Mouse (Mus musculus): Measurements from ENCODE around the gene Gsta1. TPM values are rescaled to one million over a fixed set of nuclear protein-coding genes. Genes with fewer than 3 reads are reported as not detected.
"Not testable (repeated sequence)": the region's sequence is repeated elsewhere in the genome, so short reads cannot be mapped to it uniquely, and the experiment has no call there.

The Gsta1 gene
- polyA plus RNA-seq, 1 experiment, result 13.2 TPM

DNA sequence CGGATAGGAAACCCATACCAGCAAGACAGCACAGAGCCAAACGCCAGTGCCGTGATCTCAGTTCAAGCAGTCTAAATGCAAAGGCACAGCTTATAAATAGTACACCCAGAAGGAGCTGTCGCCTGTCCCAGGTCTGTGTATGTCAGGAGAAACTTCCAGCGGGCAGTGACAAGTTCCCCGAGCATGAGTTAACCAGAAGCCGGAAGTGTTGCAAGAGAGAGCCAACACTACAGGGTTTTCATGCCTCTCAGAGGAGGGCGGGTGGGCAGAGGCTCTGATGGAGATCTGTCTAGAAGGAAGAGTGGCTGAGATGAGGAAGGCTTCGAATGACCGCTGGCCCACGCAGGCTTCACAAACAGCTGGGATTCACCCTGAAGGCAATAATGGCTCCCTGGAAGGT lies 5.2 kb upstream of the Gsta1 start:
- 75% methylated on average over 11 of the region's 11 CpGs for WGBS

DNA sequence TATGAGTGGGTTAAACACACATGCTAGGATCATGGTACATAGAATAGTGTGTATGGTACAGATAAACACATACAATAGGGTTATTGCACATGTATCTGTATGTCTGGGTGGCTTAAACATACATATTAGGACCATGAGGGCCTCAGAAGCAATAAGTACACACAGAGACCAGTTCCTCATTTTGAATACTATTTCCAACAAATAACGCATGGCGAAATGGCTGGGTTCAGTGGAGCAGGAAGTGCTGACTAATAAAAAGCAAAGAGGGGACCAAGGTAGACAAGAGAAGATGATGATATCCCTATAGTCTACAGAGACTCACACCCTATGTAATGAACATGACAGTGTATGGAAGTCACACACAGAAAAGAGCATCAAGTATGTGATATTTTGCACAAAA lies 2.3 kb upstream of the Gsta1 start:
- no peak for DNase-seq (ENCODE audit: low read depth, low spot score)
- 88% methylated on average over 2 of the region's 2 CpGs for WGBS

More for the DNA sequence above, 5.2 kb upstream of the Gsta1 start:
- DNase-seq (ENCODE audit: low read depth, low spot score), result no peak

DNA sequence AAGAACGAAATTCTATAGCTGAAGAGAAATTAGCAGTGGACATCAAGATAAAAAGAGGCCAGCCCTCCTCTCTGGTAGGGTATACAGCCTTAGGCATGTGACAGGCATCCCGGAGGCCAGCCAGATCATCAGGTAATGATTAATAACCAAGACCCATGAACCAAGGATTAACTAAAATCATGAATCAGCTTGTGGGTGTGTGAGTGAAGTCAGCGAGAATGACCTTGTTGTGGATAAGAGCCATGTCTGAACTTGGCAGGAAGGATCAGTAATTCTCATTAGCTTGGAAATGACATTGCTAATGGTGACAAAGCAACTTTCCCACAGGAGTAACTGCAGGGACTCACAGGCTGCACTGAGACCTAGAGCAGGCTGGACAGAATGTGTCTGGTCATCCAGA lies 798 bp upstream of the Gsta1 start:
- 39% methylated on average over 3 of the region's 3 CpGs for WGBS

DNA sequence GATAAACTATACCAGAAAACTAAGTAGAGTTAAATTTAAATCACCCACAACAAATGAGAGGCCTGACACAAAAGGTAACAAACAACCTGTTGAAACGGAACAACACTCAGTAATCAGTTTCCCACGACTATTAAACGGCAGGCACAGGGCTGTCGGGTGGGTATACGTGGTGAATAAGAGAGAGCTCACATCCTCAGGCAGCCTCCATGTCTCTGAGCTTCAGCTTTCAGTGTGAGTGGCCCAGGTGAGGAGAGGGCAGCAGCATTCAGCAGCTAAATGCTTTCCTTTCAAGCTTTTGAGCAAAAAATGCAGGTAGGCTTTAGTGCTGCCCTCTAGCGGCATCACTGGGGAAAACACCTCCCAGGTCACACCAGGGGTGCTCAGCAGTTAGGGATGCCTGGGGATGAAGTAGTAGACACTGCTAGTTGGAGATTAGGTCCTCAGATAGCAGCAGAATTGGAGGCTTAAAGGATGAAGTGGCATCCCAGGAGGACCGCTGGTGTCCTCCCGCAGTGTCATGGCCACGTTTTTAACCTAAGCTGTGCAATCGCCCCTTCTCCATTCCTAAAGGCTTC lies 2.8 kb downstream of the Gsta1 start:
- WGBS, result no CpG with 5 or more reads among the region's 10 CpGs
- DNase-seq (ENCODE audit: low read depth, low spot score), result not testable (repeated sequence)

More for the DNA sequence above, 798 bp upstream of the Gsta1 start:
- DNase-seq (ENCODE audit: low read depth, low spot score), result not testable (repeated sequence)

DNA sequence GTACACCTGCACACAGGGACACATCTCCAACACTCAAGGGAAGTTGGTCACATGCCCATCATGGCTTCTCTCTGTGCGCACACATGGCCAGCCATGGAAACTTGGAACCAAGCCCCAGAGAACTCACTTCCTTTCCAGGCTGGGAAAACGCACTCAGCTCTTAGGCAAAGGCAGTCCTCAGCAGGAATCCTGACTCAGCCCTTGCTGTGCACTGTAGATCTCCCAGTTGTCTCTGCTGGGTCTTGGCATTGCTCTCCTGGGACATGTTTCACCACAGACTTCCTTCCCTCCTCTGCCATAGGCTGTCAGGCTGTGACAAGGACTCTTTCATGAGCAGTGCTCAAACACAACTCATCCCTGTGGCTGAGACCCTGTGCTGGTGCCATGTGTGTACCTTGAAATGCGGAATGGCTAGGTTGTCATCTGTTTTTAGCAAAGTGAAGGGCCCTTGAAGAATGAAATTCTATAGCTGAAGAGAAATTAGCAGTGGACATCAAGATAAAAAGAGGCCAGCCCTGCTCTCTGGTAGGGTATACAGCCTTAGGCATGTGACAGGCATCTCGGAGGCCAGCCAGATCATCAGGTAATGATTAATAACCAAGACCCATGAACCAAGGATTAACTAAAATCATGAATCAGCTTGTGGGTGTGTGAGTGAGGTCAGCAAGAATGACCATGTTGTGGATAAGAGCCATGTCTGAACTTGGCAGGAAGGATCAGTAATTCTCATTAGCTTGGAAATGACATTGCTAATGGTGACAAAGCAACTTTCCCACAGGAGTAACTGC lies 25.4 kb downstream of the Gsta1 start:
- WGBS, result 64% methylated on average over 4 of the region's 4 CpGs

DNA sequence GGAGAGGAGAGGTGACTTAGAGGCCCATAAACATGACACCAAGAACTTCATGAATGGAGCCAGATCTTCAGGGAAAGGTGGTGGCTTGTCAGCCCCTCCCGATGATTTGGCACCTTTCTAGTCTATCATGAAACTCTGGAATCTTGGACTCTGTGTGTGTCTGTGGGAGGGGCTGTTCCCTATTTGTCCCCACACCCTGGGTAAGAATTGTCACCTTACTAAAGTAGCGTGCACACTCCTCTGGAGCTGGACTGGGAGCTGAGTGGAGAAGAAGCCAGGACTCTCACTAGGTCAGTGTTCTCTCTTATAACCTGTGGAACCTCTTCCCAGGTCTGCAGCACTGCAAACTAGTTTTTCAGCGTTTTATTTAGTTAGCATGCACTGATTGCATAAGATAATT lies 26.5 kb downstream of the Gsta1 start, which contains the start of gene Gm3776:
Gm3776 (plus strand) TSS at position 216 of the 400 bp plus-strand sequence.
- 27% methylated on average over 2 of the region's 3 CpGs for WGBS
- not testable (repeated sequence) for DNase-seq (ENCODE audit: low read depth, low spot score)

More for the DNA sequence above, 25.4 kb downstream of the Gsta1 start:
- not testable (repeated sequence) for DNase-seq (ENCODE audit: low read depth, low spot score)

DNA sequence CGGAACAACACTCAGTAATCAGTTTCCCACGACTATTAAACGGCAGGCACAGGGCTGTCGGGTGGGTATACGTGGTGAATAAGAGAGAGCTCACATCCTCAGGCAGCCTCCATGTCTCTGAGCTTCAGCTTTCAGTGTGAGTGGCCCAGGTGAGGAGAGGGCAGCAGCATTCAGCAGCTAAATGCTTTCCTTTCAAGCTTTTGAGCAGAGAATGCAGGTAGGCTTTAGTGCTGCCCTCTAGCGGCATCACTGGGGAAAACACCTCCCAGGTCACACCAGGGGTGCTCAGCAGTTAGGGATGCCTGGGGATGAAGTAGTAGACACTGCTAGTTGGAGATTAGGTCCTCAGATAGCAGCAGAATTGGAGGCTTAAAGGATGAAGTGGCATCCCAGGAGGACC lies 29.2 kb downstream of the Gsta1 start:
- not testable (repeated sequence) for DNase-seq (ENCODE audit: low read depth, low spot score)
- 0% methylated on average over 1 of the region's 6 CpGs for WGBS

DNA sequence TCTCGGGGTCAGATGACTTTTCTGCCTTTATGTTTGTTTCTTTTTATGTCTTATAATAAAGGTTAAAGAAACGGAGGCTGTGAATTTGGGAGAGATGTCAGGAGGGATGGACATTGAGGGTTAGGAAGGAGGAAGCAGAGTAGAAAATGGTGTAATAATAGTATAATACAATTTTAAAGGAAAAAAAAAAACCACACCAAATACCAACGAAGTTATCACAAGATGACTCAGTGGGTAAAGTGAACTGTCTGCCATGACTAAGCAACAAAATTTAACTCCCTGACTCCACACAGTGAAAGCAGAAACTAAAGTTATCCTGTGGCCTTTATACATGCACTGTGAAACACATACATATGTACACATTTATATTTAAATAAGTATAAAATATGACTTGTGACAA lies 40.5 kb downstream of the Gsta1 start:
- WGBS, result 70% methylated on average over 3 of the region's 3 CpGs
- not testable (repeated sequence) for DNase-seq (ENCODE audit: low read depth, low spot score)

DNA sequence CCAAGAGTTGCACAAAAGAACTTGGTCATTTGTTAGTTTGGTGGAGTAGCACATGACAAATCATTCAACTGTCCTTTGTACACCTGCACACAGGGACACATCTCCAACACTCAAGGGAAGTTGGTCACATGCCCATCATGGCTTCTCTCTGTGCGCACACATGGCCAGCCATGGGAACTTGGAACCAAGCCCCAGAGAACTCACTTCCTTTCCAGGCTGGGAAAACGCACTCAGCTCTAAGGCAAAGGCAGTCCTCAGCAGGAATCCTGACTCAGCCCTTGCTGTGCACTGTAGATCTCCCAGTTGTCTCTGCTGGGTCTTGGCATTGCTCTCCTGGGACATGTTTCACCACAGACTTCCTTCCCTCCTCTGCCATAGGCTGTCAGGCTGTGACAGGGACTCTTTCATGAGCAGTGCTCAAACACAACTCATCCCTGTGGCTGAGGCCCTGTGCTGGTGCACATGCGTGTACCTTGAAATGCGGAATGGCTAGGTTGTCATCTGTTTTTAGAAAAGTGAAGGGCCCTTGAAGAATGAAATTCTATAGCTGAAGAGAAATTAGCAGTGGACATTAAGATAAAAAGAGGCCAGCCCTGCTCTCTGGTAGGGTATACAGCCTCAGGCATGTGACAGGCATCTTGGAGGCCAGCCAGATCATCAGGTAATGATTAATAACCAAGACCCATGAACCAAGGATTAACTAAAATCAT lies 51.7 kb downstream of the Gsta1 start:
- 71% methylated on average over 4 of the region's 4 CpGs for WGBS
- DNase-seq (ENCODE audit: low read depth, low spot score), result not testable (repeated sequence)

DNA sequence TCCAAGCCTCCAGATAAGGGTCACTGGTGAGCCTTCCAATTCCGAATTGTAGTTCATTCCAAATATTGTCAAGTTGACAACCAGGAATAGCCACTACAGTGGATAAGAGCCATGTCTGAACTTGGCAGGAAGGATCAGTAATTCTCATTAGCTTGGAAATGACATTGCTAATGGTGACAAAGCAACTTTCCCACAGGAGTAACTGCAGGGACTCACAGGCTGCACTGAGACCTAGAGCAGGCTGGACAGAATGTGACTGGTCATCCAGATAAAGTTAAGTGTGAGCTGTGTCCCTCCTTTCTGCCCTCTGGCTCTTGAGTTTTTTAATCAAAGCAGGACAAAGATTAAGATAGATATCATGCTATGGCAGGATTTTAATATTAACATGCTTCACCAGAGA lies 58.6 kb downstream of the Gsta1 start:
- not testable (repeated sequence) for DNase-seq (ENCODE audit: low read depth, low spot score)
- 79% methylated on average over 1 of the region's 1 CpGs for WGBS

DNA sequence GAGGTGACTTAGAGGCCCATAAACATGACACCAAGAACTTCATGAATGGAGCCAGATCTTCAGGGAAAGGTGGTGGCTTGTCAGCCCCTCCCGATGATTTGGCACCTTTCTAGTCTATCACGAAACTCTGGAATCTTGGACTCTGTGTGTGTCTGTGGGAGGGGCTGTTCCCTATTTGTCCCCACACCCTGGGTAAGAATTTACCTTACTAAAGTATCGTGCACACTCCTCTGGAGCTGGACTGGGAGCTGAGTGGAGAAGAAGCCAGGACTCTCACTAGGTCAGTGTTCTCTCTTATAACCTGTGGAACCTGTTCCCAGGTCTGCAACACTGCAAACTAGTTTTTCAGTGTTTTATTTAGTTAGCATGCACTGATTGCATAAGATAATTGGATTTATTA lies 59.3 kb downstream of the Gsta1 start, which contains the start of gene Gm10639:
Gm10639 (plus strand) TSS at position 201 of the 400 bp plus-strand sequence.
- 23% methylated on average over 3 of the region's 3 CpGs for WGBS
- not testable (repeated sequence) for DNase-seq (ENCODE audit: low read depth, low spot score)

Other genes starting within 250 kb of the Gsta1 start
- not detected in 2 replicates for gene Gcm1, start 178.7 kb upstream of the Gsta1 start, polyA plus RNA-seq (2012; rRNA removed)
- gene Fbxo9, start 121.6 kb upstream of the Gsta1 start, polyA plus RNA-seq (2012; rRNA removed), result 75.3 and 86.7 TPM in 2 replicates
- gene Ick, start 121.5 kb upstream of the Gsta1 start, polyA plus RNA-seq (2012; rRNA removed), result 18.0 and 29.2 TPM in 2 replicates
- gene Gsta4, start 47.9 kb upstream of the Gsta1 start, polyA plus RNA-seq (2012; rRNA removed), result 9.5 and 11.3 TPM in 2 replicates
- gene Gm3776, start 26.5 kb downstream of the Gsta1 start, polyA plus RNA-seq (2012; rRNA removed), result 1.1 and 3.2 TPM in 2 replicates
- gene Gm10639, start 59.3 kb downstream of the Gsta1 start, polyA plus RNA-seq (2012; rRNA removed), result 0.10 and 0.38 TPM in 2 replicates
- not detected in 2 replicates for gene Omt2a, start 84.1 kb downstream of the Gsta1 start, polyA plus RNA-seq (2012; rRNA removed)
- gene Omt2b, start 96.9 kb downstream of the Gsta1 start, polyA plus RNA-seq (2012; rRNA removed), result not detected in 2 replicates
- gene Gsta2, start 125.1 kb downstream of the Gsta1 start, polyA plus RNA-seq (2012; rRNA removed), result 0.19 TPM in 1 of 2 replicates, not detected in the other
- not detected in 2 replicates for gene Dppa5a, start 137.5 kb downstream of the Gsta1 start, polyA plus RNA-seq (2012; rRNA removed)
- 0.11 TPM in 1 of 2 replicates, not detected in the other for gene Ooep, start 148.1 kb downstream of the Gsta1 start, polyA plus RNA-seq (2012; rRNA removed)
- gene Ddx43, start 165.1 kb downstream of the Gsta1 start, polyA plus RNA-seq (2012; rRNA removed), result 0.04 TPM in 1 of 2 replicates, not detected in the other
- gene Cgas, start 212.6 kb downstream of the Gsta1 start, polyA plus RNA-seq (2012; rRNA removed), result 1.2 TPM in 2 replicates
- 9.1 and 10.3 TPM in 2 replicates for gene Mto1, start 217.6 kb downstream of the Gsta1 start, polyA plus RNA-seq (2012; rRNA removed)
- not detected in 2 replicates for gene Gm17324, start 218.1 kb downstream of the Gsta1 start, polyA plus RNA-seq (2012; rRNA removed)